Mouse (Mus musculus) left cerebral cortex, adult 9 months (tissue): ENCODE measurements around the gene Pth1r.
A peak's percentile ranks its signal among the peaks of the same experiment; 100 is the strongest.

ENCODE experiments used
- DNase-seq, 2 experiments: peaks; one replicate each; pipeline ENCODE4 v3.0.0; 2022; ENCODE audit warnings: low spot score in 2 of 2

The Pth1r gene

GRCm38 (mm10) chr9:110746961-110747360 lies at the start of gene Pth1r:
Gene Pth1r (minus strand): TSS chr9:110747145.
- no peak for DNase-seq

GRCm38 (mm10) chr9:110790462-110790861 lies 43.5 kb upstream of the Pth1r start:
- no peak for DNase-seq

GRCm38 (mm10) chr9:110788169-110788568 lies 41.2 kb upstream of the Pth1r start:
- no peak for DNase-seq

- no peak for DNase-seq
Observed at GRCm38 (mm10) chr9:110783611-110784010, 36.7 kb upstream of the Pth1r start.

- peak; percentile 58 to 75 for DNase-seq
Observed at GRCm38 (mm10) chr9:110781731-110782130, 34.8 kb upstream of the Pth1r start.

GRCm38 (mm10) chr9:110781256-110781721 lies 34.3 kb upstream of the Pth1r start:
- peak; percentile 68 to 94 for DNase-seq

GRCm38 (mm10) chr9:110779242-110779913 lies 32.4 kb upstream of the Pth1r start:
- no peak for DNase-seq

- no peak for DNase-seq
Observed at GRCm38 (mm10) chr9:110778559-110778958, 31.6 kb upstream of the Pth1r start.

- DNase-seq: no peak
Observed at GRCm38 (mm10) chr9:110778100-110778499, 31.2 kb upstream of the Pth1r start.

- no peak for DNase-seq
Observed at GRCm38 (mm10) chr9:110775269-110776022, 28.5 kb upstream of the Pth1r start.

GRCm38 (mm10) chr9:110774403-110775268 lies 27.7 kb upstream of the Pth1r start:
- no peak for DNase-seq

GRCm38 (mm10) chr9:110772336-110772735 lies 25.4 kb upstream of the Pth1r start:
- DNase-seq: no peak

- no peak for DNase-seq
Observed at GRCm38 (mm10) chr9:110763405-110763804, 16.5 kb upstream of the Pth1r start.

GRCm38 (mm10) chr9:110762763-110763162 lies 15.8 kb upstream of the Pth1r start:
- DNase-seq: no peak

- no peak for DNase-seq
Observed at GRCm38 (mm10) chr9:110760886-110761285, 13.9 kb upstream of the Pth1r start.

GRCm38 (mm10) chr9:110759265-110759664 lies 12.3 kb upstream of the Pth1r start:
- DNase-seq: peak in 1 of 2 experiments; percentile 32

GRCm38 (mm10) chr9:110758605-110759004 lies 11.7 kb upstream of the Pth1r start:
- peak in 1 of 2 experiments; percentile 25 for DNase-seq

GRCm38 (mm10) chr9:110757816-110758215 lies 10.9 kb upstream of the Pth1r start:
- DNase-seq: no peak

GRCm38 (mm10) chr9:110753773-110754172 lies 6.8 kb upstream of the Pth1r start:
- DNase-seq: no peak

- no peak for DNase-seq
Observed at GRCm38 (mm10) chr9:110752917-110753435, 6.0 kb upstream of the Pth1r start.

- DNase-seq: no peak
Observed at GRCm38 (mm10) chr9:110751412-110751811, 4.5 kb upstream of the Pth1r start.
